Mouse (Mus musculus): ENCODE results near the gene Mettl22. TPM values are rescaled to one million over a fixed set of nuclear protein-coding genes. Genes with fewer than 3 reads are reported as not detected.

Mettl22 gene
- 10 to 100 TPM; 27.5 to 28.5 TPM for total RNA-seq (2023)

DNA sequence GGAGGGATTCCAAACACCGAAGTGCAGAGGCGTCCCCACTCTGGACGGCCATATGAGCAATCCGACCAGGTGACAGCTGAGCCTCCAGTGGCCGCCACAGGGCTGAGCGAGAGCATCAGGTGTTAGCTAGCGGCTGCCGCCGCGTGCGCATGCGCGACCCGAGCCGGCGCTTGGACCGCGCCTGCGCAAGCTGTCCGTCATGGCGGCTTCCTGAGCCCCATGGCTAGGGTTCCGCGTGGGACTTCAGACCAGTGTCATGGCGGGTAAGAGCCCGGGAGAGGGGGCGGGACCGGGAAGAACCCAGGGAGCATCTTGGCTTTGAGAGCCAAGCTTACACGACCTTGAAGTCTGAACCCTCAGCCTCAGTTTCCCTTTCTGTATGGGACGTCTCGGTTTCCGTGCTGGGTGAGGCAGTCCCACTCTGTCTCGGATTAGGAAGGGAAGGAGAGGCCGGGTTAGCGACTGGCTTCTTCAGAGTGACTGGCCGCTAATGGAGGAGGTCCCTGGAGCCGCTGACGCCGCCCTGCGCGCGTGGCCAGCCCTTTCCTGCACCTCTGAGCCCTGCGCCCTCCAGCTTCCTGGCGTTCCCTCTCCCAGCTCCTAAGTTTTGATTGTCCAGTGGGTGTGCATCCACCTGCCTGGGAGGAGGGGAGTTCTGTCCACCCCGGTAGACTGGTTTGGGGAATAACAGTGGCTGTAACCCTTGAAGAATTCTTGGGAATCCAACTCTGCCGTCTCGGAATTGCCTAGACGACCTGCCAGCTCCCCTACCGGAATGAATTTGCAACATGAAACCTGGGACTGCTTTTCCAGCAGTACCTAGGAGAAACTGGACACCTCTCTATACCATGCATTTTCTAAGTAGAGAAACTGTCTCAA lies at the start of gene Mettl22:
TSS of gene Mettl22 (plus strand) at position 186 of the 879 bp plus-strand sequence.

DNA sequence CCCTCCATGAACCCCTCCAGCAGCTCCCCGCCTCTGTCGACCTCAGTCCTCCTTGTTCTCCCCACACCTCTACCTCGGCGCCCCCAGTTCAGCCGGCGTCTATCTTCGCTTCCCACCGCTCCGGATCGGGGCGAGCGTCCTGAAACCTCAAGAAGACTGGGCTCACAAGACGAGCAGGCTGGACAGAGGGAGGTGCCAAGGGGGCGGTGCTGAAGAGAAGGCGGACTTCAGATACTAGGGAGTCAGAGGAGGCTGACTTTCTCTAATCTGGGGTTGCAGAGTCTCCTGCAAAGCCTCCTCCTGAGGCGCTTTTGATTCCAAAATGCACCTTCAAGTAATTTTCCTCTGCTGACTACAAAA lies 45.6 kb upstream of the Mettl22 start, which contains the start of gene Tmem114:
TSS of gene Tmem114 (minus strand) at position 166 of the 360 bp plus-strand sequence.

DNA sequence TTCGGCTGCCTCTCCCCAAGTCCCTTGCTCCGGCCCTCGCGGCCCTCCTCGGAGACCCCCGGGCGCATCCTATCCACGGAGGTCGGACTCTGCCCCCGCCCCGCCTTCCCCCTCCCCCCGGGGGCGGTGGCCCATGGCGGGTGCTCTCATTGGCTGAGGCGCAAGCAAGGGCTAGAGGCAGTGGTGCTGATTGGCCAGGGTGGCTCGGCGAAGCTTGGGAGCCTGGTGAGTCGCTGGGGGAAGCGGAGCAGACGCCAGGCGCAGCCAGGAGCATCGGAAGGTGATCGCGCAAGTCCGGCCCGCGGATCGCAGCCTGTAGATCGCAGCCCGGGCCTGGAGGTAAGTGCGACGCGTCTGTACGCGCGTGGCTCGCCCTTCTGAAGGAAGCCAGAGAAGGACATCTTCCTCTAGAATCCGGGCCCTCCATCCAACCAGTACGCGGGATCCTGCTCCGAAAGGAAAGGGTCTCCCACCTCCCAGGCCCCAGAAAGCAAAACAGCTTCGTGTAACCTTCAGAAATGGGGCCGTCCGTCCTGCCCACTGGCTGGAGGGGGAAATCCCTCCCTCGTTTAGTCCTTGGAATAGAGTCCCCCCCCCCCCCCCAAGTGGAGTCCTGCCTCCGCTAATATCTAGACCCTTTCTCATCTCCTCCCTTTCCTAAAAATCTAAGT lies 42.8 kb downstream of the Mettl22 start, which contains the start of gene Abat:
TSS of gene Abat (plus strand) at position 194 of the 671 bp plus-strand sequence.

Other genes with a start within 250 kb of the Mettl22 start
- not detected for gene Tmem114, start 45.7 kb upstream of the Mettl22 start, total RNA-seq (2023)
- gene Abat, start 42.6 kb downstream of the Mettl22 start, total RNA-seq (2023) = under 1 TPM; 0.15 to 0.23 TPM
- gene Pmm2, start 166.9 kb downstream of the Mettl22 start, total RNA-seq (2023) = 100 to 1,000 TPM; 122 to 130 TPM
- 10 to 100 TPM; 14.8 to 16.3 TPM for gene Tmem186, start 166.9 kb downstream of the Mettl22 start, total RNA-seq (2023)
- gene Carhsp1, start 201.4 kb downstream of the Mettl22 start, total RNA-seq (2023) = 10 to 100 TPM; 15.8 to 16.1 TPM
- 1 to 10 TPM in 1 of 2 experiments, not detected in 1; 1.7 TPM for gene Gm5767, start 210.0 kb downstream of the Mettl22 start, total RNA-seq (2023)